Comparison of ENCODE assay signal across 9 mouse cellular contexts in genomic region chr4:130668991-130669390, GRCm38 (mm10). TPM values are rescaled to one million over a fixed set of nuclear protein-coding genes. Genes with fewer than 3 reads are reported as not detected.
DNase-seq lines count a peak whose midpoint lies in the region; ATAC-seq and TF ChIP-seq lines count a peak whose summit lies in the region.
"Had no signal": no experiment of that assay in that cellular context is flagged by ENCODE, and none has a peak within 500 bp of the region (broad histone marks: within the 10 kb centered on the region; RNA-seq: fewer than 3 reads in every experiment).

No protein-coding gene starts in this region.

- H3K27ac ChIP-seq in kidney, postnatal 0 days = no peak overlapping the region
- peak overlapping the region; percentile 41; the same call in 1 of the 2 replicates for H3K27ac ChIP-seq in embryonic facial prominence, embryonic 15.5 days (replicated peaks)
- H3K27ac ChIP-seq in layer of hippocampus, adult 2 months = no peak overlapping the region

- peak; percentile 16 for DNase-seq in CD4-positive, CD25-positive, alpha-beta regulatory T cell, adult 2 months (ENCODE audit: low read depth, low spot score)
- no peak for DNase-seq in kidney, postnatal 0 days (ENCODE audit: low spot score)
- DNase-seq in kidney, adult 8-10 months = no peak
- DNase-seq in neural tube, embryonic 10.5 days (ENCODE audit: extremely low spot score, low spot score) = peak; percentile 14
- no peak for DNase-seq in right cerebral cortex, postnatal 14 days
- no peak for DNase-seq in layer of hippocampus, adult 2 months (ENCODE audit: low spot score in 2 of 2)
- DNase-seq: cerebellum, adult 11-12 months had no signal

- no peak for TF ChIP-seq CTCF in kidney, postnatal 0 days (IDR thresholded peaks at IDR 0.05; ENCODE audit: low read depth)
- TF ChIP-seq CTCF in layer of hippocampus, adult 2 months (conservative IDR thresholded peaks at IDR 0.05) = no peak

- no peaks in the 10 kb centered on the region for H3K9me3 ChIP-seq in kidney, postnatal 0 days (replicated peaks; ENCODE audit: low read length)
- H3K9me3 ChIP-seq in embryonic facial prominence, embryonic 15.5 days (replicated peaks) = no peaks in the 10 kb centered on the region

- no peaks in the 10 kb centered on the region for H3K27me3 ChIP-seq in kidney, postnatal 0 days (ENCODE audit: insufficient read depth, low read length)
- H3K27me3 ChIP-seq in embryonic facial prominence, embryonic 15.5 days = no peaks in the 10 kb centered on the region

- H3K9ac ChIP-seq in kidney, postnatal 0 days (ENCODE audit: low read depth, low read length) = no peak overlapping the region
- no peak overlapping the region for H3K9ac ChIP-seq in embryonic facial prominence, embryonic 15.5 days

- 0 out of 2 replicates have a peak overlapping the region, but pooled peaks have one; percentile 15 for H3K4me2 ChIP-seq in kidney, postnatal 0 days (ENCODE audit: low read length)
- no peak overlapping the region for H3K4me2 ChIP-seq in embryonic facial prominence, embryonic 15.5 days (replicated peaks)

- peaks cover 15% of the 10 kb centered on the region; the same call in 1 of the 2 replicates for H3K36me3 ChIP-seq in kidney, postnatal 0 days (ENCODE audit: insufficient read depth, low read length)
- H3K36me3 ChIP-seq in embryonic facial prominence, embryonic 15.5 days = peaks cover 40% of the 10 kb centered on the region

- no peak for ATAC-seq in CD4-positive, CD25-positive, alpha-beta regulatory T cell, adult 4 months
- no peak for ATAC-seq in kidney, postnatal 0 days (replicated peaks; ENCODE audit: low FRiP score, low read depth)
- no peak for ATAC-seq in embryonic facial prominence, embryonic 15.5 days (ENCODE audit: insufficient number of reproducible peaks, low FRiP score, low TSS enrichment, low read depth)

- H3K4me1 ChIP-seq in kidney, postnatal 0 days (replicated peaks; ENCODE audit: insufficient read depth, low read length) = peaks cover 29% of the 10 kb centered on the region
- H3K4me1 ChIP-seq in embryonic facial prominence, embryonic 15.5 days = peaks cover 31% of the 10 kb centered on the region

- H3K4me3 ChIP-seq in kidney, postnatal 0 days (replicated peaks; ENCODE audit: low read depth, low read length) = no peak overlapping the region
- no peak overlapping the region for H3K4me3 ChIP-seq in embryonic facial prominence, embryonic 15.5 days (replicated peaks)
- no peak overlapping the region; the same call in 1 of the 2 replicates for H3K4me3 ChIP-seq in layer of hippocampus, adult 2 months

- WGBS in kidney, postnatal 0 days = 29% methylated on average over 7 of the region's 7 CpGs
- 33% methylated on average over 7 of the region's 7 CpGs for WGBS in embryonic facial prominence, embryonic 15.5 days

RNA-seq across cellular contexts. Expression of gene Pum1, which starts 5.9 kb away (rescaled TPM):
- polyA plus RNA-seq in CD4-positive, CD25-positive, alpha-beta regulatory T cell, adult 4 months (2017; shearing (Covaris generic)) = 10 to 100 TPM; 74.0 to 91.3 TPM
- 56.7 and 61.8 TPM in 2 replicates for polyA plus RNA-seq in kidney, postnatal 0 days (2015; fragmentation: Nextera tagmentation; extraction: Ambion mirVana)
- polyA plus RNA-seq in embryonic facial prominence, embryonic 15.5 days (2015; fragmentation: Nextera tagmentation; extraction: Ambion mirVana) = 78.2 and 81.2 TPM in 2 replicates
- total RNA-seq in layer of hippocampus, adult 2 months (2021) = 100 to 1,000 TPM; 122 to 125 TPM

Comparison
In these comparisons a context has a peak if more than half of its experiments do, and no peak if none do; other contexts are left out.
1. DNase-seq: peak in CD4-positive, CD25-positive, alpha-beta regulatory T cell, adult 2 months (single experiment) and neural tube, embryonic 10.5 days (single experiment); none in kidney, postnatal 0 days (single experiment), kidney, adult 8-10 months (0 of 2), right cerebral cortex, postnatal 14 days (single experiment) and layer of hippocampus, adult 2 months (0 of 2).